Mouse (Mus musculus): ENCODE measurements around the gene Cfap221.

Cfap221 gene

DNA sequence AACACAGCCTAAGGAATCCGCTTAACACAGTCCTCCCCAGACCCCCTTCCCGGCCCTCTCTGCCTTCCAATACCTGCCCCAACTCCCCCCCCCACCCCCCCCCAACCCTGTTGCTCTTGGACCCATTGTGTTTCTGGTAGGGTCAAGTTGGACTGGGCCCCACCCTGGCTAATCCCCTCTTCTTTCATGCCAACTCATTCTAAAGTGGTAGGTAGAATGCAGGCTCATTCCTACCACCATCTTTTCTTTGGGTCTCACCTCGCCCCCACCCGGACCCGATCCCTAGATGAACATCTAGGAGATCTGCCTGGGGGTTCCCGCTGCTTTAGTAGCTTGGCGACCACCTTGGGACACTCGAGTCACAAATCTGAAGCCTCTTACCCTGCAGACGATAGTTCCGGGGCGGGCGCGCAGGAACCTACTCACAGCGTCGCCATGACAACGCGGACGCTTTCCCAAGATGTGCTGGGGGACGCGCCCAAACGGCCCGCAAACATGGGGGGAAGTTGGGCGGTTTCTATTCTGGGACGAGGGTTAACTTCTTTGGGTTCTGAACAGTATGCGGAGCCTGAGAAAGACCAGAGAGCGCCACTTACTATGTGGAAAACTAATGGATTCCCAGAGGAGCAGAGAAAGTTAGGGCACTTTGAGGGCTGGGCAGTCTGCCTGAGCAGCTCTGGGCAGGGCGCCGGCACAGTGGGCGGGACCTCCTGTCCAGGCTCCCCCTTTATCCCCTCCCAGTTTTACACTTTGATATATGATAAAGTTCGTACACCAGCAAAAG lies at the start of gene Cfap221:
TSS of gene Cfap221 (minus strand) at position 437 of the 784 bp plus-strand sequence.
- peak; percentile 51 to 64 for DNase-seq

DNA sequence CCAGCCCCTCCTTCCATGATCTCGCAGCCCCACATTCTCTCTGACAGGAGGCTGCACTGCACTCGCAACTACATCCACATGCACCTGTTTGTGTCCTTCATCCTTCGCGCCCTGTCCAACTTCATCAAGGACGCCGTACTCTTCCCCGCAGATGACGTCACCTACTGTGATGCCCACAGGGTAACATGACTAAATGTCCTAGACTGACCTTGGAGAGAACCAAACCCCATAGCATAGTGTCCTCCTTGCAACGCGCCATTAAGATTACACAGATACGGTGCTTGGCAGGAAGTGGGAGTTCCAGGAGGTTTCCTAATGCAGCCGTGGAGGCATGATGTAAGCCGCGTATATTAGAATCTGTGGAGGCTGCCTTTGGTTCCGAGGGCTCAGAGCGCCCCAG lies 47.5 kb upstream of the Cfap221 start:
- no peak for DNase-seq

DNA sequence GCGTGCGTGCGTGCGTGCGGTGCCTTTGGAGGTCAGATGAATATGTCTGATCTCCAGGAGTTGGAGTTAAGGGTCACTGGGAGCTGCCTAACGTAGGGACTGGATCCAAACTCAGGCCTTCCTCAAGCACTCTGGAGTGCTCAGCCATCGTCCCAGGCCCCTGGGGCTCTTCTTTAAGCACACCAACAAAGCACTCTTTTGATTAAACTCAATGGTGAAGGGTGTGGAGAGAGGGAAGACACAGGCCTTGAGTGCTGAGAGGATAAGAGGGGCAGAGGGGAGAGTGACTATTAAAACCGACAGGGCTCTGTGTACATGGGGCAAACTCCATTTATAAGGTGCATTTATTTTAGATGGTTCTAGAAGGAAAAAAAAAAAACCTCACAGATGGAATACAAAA lies 45.4 kb upstream of the Cfap221 start:
- no peak for DNase-seq

DNA sequence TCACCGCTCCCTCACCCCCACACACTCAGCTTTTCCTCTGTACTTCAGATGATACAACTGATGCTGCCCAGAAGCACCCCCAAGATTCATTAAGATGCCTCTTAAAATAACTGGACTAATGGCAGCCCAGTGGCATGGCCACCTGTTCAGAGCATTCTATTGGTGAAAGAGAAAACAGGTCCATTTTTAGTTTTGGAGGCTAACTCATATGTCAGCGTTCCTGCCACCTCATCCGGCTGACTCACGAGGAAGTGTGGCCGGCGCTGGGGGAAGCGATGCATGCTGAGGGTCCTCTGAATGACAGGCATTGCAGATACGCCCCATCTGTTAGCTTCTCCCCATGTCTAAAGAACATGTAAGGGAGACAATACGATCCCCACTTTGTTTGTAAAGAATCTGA lies 41.6 kb upstream of the Cfap221 start:
- DNase-seq, result no peak

DNA sequence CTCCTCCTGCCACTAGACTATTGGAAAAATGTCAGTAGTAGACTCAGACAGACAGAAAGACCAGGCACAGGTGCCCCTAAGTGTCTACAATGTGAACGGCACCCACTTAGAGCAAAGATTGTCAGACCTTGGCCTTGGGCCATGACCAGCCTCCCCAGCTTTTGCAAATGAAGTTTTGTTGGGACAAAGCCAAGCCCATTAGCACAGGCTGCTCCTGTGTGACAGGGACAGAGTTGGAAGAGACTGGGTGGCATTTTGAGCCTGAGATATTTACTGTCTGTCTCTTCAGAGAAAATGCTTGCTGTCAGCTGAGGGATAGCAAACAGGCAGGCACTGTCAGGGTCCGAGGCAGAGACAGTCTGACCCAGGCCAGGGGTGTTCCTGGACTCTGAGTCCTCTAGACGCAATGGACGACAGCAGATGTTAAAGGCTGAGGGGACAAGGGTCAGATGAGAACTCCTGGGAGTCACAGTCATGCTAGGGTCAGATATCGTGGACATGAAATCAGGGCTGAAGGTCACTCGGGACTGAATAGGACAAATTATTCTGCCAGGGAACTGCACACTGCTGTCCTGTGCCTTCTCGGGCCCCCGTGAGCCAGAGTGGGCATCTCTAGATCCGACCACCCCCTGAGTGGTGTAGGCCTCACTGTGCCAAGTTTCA lies 40.1 kb upstream of the Cfap221 start:
- peak; percentile 59 to 66 for DNase-seq

DNA sequence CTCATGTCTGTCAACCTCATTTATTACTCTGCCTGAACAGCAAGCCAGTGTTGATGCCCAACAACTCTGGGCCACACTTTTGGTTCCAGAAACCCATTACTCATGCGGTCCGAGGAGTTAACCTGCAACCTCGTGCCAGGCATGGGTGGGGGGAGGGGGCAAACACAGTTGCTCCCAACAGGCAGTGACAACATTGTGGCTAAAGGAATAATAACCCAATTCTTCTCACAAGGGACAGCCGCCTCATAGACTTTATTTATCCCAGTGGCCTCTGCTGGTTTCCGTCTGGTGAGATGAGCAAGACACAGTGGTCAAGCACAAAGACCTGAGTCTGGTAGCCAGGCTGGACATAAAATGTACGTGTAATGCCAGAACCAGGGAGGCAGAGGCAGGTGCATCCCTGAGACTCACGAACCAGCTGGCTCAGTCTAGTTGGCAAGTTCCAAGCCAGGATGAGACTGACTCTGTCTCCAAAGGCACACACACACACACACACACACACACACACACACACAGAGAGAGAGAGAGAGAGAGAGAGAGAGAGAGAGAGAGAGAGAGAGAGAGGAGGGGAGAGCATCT lies 38.5 kb upstream of the Cfap221 start:
- DNase-seq, result no peak

DNA sequence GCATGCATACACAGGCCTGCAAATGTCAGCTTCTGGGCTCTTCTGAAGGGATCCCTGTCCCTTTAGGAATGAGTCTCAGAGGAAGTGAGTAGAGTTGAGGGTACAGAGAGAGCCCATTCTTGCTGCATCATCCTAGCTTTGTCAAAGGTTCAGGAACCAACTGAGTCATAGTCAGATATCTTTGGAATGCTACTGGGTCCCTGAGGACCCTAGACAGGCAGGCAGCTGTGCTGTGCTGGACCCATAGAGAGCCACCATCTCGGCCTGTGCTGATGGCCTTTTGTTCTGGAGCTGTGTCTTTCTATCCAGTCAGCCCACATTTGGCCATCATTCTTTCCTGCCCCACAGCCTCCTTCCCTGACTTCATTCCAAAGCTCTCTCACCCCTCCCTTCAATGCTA lies 37.8 kb upstream of the Cfap221 start:
- DNase-seq, result no peak

DNA sequence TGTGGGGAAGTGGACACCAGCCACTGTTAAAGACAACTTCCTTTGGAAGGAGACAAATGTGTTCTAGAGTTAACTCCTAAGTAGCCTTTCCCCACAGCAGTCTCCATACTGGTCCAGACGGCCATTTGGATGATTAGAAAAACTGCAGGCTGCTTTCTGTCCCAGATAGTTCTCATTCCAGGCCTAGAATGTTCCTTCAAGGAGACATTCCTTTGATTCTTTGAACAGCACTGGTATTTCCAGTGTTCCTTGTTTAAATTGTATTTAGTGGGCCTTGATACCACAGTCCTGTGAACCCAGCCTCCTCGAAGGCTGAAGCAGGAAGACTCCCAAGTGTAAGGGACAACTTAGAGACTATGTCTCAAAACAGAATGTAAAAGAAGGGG lies 36.4 kb upstream of the Cfap221 start:
- DNase-seq, result no peak

DNA sequence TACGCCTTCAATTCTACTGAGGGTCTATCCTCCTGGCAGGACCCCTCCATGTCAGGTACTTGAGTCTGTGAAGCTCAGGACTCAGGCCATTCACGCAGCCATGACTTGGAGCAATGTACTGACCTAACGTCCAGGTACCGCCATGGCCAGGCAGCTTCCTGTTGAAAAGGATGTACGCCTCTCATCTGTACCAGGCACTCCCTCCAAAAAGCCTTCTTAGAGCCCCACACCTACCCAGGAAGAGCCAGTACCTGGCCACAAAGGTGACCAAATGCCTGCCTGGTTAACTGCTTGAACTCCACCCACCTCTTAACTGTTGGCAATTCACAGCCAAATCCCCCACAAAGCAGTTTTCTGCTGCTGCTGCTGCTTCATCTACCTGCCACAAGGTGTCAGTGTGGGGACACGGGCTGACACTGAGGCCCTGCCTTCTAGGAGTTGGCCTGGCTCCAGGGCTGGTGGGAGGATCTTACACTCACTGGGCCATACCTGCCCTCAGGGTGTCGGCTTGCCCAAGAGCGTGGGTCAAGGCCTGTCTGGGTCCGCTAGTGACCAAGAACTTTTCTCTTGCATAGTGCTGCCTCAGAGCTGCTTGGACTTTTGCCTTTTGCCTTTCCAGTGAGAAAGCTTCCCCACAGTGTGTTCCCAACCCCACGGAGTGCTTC lies 35.9 kb upstream of the Cfap221 start:
- DNase-seq, result peak; percentile 92 to 93

DNA sequence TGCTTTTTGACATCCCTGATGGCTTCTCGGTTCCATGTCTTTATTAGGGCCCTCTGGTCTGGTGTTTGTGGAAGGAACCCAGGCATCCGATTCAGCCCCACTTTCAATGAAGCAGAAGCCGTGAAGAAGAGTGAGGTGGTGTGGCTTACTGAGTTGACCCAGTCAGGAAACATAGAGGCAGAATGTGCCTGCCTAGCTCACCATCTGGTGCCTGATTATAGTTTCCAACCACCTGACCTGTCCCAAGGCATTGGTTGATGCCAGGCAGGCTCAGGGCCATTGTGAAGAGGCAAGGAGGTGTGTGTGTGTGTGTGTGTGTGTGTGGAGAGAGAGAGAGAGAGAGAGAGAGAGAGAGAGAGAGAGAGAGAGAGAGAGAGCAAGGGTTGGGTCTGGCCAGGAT lies 33.4 kb upstream of the Cfap221 start:
- DNase-seq, result no peak

DNA sequence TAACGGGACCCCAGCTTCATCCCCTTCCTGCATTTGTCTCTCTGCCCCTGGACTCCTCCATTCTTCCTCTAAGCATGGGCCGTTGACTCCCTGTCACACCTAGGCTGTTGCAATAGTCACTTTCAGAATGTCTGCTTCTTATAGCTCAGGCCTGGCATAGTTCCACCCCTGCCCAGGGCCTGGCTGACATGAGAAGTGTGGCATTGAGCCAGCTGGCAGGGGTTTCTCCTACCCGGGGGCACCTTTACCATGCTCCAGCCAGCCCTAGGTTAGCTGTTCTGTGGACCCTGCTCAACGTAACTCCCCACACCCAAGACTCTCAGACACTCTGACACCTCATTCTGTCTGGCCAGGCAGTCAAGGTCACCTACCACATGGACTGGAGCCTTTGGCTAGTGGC lies 30.7 kb upstream of the Cfap221 start:
- DNase-seq, result peak; percentile 57 to 73

DNA sequence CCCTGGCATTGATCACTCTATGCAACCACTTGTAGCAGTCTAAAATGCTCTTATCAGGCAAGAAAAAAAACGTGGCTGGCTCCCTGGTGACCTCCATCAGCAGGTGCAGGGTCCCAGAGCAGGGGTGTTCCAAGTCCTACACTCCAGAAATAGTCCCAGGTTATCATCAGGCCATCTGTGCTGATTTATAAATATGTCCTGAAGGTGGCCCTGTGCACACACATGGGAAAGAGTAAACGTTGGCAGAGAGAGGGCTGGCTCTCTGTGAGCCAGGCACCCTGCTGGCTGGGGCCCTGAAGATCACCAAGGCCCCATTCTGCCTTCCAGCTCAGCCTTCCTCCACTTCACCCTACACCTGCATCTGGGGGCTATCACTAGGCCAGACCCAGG lies 28.0 kb upstream of the Cfap221 start:
- no peak for DNase-seq

DNA sequence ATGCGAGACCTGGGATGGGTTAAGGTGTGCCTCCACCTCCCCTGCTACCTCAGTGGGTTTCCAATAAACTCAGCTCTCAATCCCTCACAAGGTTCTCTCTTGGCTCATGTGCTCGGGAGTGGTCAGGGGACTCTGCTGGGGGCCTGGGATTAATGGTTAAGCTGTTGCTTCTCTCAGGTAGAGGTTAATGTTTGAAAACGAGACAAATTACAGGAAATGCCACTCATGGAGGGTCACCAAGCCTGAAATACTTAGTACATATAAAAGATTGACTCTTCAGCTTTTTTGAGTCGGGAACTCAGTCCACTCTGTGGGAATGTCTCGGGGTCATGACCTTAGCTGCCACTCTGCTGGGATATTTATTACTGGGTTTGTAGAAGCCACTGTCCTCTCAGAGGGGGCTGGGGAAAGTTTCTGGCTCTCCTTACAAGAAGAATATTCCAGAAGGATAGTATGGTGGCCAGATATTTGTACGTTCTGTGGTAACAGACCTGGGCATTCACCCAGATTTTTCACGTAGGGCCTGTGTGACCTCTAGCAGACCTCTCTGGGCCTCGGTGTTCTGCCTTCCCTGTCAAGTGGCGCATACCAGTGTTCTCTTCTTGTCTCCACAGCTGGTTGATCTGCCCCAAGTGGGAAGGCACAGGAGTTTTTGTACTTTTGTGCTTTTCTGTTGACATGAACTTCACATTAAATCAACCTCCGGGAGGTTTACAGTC lies 27.5 kb upstream of the Cfap221 start:
- peak; percentile 84 to 85 for DNase-seq

DNA sequence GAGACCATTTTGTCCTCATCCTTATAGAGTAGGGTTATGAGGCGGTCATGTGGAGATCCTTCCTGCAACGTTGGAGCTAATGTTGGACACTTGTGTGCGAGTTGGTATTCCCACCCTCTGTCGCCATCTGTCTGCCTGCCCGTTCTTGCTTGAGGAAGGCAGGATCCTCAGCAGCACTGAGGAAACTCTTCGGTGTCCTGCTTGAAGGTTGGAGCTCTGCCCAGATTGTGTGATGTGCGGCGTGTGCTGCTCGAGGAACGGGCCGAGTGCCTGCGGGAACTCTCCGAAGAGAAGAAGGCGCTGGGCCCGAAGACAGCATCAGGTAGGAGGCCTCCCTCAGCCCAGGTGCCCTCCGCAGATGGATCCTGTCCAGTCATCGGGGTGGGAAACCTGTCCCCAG lies 24.9 kb upstream of the Cfap221 start:
- no peak for DNase-seq

DNA sequence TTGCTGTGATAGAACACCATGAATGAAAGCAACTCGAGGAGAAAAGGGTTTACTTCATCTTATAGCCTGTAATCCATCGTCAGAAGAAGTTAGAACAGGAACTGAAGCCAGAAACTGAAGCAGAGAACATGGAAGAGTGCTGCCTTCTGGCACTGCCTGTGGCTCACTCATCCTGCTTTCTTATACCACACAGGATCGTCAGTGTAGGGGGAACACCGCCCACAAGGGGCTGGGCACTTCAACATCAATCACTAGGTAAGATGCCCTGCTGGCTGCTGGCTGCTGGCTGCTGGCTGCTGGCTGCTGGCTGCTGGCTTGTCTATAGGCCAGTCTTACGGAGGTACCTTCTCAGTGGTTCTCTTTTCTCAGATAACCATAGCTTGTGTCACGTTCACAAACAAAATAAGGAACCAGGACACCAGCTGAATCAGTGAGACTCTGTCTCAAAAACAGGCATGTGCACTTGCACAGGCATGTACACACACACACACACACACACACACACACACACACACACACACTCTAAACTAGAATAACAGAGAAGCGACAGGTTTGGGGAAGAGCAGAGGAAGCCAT lies 23.4 kb upstream of the Cfap221 start:
- DNase-seq, result no peak

DNA sequence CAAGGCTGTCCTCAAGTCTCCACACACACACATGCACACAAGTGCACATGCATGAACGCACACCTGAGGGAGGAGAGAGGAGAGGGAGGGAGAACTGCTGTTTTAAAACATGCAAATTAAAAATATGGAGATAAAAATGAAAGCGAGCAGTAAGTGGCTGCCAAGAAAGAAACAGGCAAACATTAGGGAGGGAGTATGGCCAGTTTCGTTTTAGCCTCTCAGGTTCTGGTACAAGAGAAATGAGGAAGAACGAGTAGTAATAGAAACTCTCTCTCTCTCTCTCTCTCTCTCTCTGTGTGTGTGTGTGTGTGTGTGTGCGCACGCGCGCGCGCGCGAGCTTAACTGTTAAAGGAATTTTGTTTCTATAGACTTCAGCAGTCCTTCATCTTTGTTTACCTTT lies 22.4 kb upstream of the Cfap221 start:
- DNase-seq, result no peak

DNA sequence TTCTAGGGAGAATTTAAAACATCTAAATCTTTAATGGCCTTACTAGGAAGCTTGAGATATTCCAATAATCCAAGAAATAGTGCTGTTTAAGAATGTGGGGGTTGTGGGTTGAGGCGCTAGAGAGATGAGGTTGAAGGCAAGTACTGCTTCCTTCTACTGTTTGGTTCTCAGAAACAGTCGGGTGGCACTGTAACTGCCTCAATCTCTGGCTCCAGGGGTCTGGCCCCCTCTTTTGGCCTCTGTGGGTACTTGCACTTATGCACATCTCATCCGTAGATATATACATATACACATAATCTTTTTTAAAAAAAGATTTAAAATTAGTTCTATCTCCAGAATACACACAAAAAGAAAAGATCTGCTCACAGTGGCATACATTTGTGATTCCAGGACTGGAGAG lies 21.9 kb upstream of the Cfap221 start:
- DNase-seq, result no peak

DNA sequence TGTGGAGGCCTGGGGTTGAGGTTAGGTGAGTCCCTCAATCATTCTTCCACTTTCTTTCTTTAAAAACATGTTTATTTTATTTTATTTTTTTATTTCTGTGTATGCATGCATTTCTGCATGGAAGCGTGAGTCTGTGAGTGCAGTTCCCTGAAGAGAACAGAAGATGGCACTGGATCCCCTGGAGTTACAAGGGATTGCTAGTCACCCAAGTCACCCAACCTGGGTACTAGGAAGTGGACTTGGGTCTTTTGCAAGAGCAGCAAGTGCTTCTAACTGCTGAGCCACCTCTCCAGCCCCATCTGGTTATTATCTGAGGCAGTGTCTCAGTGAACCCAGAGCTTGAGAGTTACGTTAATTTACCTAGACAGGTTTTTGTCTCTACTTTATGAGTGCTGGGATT lies 19.2 kb upstream of the Cfap221 start:
- peak; percentile 46 to 62 for DNase-seq

DNA sequence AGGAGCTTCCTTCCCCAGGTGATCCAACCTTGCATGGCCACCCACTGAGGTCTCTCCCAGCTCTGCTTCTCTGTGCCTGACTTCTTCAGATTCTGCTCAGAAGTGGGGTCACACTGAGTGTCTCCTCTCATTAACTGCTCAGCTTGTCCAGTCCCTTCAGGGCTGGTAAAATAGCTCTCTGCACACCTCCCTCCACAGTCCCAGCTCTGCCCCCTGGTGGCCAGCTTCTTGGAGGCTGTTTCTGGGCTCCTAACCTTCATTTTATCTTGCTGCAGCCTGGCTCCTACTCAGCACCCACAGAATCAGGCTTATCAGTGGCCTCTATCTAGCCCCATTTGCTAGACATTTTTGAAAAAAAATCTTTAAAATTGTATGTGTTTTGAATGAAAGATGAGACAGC lies 16.1 kb upstream of the Cfap221 start:
- peak; percentile 42 to 70 for DNase-seq

DNA sequence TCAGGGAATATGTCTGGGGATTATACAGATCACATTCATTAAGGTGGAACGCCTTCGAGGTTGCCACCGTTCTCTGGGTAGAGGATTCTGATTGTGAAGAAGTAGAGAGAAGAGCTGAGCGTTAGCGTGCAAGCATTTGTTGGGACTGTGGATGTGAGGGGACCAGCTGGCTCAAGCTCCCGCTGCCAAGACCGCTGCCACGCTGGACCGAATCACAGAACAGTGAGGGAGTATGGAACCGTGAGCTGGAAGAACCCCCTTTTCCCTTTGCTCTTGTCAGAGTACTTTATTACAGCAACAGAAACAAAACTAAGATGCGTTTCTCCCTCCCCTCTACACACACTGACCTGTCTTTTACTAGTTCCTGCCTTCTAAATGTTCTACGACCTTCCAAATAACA lies 15.6 kb upstream of the Cfap221 start:
- no peak for DNase-seq

DNA sequence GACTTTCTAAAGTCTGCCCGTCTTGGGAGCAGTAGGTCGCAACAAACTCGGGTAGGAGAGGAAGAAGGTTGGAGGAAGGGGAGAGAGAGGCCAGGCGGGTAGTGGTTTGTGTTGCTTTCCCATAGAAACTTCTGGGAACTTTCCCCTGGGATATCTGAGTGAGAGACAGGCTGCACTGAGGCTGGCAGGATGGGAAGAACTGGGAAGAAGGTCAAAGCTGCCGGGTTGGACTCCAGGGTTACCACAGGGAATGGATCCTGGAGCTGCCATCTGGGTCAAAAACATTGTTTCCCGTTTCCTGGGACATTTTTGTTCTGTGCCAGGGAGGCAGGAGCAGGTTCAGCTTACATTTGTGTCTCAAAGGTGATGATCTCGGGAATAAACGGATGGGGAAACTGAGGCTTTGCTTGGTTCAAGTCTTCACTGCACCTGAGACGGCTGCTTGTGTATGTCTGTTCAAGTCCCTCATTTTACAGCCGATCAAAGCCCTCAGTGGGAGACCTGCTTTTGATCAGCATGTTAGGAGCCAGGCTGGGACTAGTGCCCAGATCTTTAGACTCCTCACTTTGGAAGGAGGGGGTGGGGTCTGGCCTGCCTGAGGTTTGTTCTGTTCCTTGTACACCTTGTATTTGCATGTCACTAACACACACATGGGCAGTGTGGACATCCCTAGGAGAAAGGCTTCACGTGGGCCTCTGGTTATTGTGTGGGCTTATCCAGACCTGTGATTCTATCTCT lies 11.0 kb upstream of the Cfap221 start:
- no peak for DNase-seq

All from kidney, adult 8-10 months (tissue).